Mouse (Mus musculus) regulatory T cell (primary cell): ENCODE measurements at regions not wholly inside any gene's neighbourhood (a gene's known extent, or its start where the extent isn't known, plus 50 kb on each side); places are given as distances from the start of the nearest gene placed in this dataset.

Experiments used
- in situ Hi-C: fragments of 300-600 bp; cut with MboI, MseI; formaldehyde crosslinking; loops from one replicate; pipeline ENCODE4 v1.15.1; 2025; ENCODE audit warnings: high pct_unique_total_duplicates

DNA sequence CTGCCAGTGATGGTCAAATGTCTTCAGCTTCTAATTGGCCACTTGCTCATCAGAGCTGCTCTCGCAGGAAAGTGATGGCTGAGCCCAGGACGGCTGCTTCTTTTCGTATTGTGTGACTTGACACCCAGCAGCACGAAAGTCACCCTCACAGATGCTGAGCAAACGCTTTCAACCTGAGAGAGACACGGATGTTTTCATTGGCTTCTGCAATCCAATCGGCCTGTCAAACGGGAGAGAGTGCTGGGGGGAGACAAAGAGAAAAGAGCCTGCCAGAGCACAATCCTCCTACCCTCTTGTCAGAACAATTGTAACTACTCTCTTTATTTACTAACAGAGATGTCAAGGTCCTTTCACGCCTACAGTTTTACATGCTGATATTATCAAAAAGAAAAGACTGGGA, 289.9 kb downstream of the Nsun3 start:
- in situ Hi-C loops: no loop called here

DNA sequence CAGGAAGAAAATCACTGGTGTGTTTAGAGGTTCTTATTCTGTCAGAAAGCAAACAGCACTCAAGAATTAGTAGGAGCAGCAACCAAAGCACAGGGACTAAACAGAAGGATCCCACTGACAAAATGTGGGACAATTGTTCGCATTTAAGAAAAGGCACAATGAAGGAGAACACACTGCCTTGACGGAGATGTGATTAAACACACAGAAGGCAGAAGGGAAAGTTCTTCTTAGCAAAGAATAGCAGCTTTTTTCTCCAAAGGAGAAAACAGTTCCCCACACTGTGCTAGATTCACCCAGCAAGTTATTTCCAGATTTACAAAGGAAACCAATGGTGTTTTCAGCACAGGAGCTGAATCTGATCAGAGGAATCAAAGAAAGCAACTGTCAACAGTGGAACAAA, 316.5 kb downstream of the Nsun3 start:
- in situ Hi-C loops: no loop called here

DNA sequence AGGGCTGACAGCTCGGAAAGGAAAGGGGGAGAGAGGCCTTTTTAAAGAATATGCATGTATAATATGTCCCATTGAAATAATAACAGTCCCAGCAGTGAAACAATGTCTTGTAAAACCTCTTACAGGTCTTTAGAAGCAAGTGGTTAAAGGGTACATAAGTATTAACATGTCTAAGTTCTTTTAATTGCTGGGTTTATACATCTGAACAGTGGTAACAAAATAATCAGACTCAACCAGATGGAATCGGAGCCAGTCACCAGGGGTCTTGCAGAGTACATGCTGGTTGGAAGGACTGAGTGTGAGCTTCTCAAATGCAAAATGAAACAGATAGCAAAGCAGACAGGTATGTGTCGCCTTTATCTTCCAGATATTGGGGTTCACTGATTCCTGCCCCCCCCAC, 317.3 kb downstream of the Nsun3 start:
- in situ Hi-C loops: no loop called here

DNA sequence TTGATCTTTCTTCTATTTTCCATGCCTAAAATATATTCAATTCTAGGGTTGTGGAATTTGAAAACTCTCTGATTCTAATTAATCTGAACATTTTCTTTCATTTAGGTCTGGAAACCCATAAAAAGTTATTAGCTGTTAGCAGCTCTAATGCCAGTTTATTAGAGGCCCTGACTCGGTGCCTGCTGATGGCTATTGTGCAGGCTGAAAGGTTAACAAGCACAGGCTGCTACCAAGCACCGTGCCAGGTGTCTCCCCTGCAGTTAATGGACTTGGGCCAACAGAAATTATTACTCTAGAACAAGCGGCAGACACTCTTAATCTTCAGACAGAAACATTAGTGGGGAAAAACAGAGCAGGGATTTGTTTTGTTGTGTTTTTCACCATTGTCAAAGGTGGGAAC, 317.8 kb downstream of the Nsun3 start:
- in situ Hi-C loops: no loop called here

DNA sequence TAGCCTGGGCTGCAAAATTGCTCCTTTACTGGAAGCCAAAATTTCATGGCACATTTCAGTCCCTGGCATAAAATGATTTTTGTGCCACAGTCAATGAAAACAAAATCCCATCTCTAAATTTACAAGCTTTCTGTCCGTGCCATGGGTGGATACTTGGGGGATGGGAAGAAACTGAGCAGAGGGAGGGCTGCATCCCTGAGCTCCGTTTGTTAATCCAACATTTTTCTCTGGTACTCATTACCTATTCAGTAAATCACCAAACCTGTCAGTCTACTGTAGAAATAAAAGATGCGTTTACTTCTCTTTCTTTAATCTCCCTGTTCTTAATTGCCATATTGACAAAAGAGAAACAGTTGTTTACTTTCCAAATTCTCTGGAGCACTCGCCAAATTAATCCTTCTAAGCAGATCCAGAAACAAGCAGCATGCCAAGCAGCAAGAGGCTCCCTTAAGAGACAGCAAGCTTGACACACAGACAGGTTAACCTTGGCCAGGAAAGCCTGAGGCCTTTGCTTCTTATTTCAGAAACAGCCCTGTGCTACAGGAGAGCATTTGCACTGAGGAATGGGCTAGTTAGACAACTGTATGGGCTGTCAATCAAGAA, 326.6 kb downstream of the Nsun3 start:
- in situ Hi-C loops: loop anchor here (5.0 kb wide), 1 partner anchor 552 kb away; no protein-coding TSS in a partner anchor

DNA sequence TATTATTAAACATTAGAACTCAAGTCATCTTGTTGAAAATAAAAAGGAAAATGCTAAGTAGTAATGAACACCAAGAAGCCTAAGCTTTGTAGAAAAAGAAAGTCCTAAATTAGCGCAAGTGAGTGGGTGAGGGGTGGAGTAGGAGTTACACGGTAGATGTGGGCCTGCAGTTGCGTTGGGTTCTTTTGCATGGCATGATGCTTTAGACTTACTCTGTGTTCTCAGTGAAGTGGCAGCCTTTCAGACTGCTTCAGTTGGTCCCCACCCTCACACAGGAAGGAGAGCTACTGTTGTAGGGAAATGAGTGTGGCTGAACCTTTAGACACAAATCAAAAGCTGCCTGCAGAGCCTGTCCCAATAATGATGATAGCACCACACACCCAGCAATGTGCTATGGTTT, 336.9 kb downstream of the Nsun3 start:
- in situ Hi-C loops: no loop called here

DNA sequence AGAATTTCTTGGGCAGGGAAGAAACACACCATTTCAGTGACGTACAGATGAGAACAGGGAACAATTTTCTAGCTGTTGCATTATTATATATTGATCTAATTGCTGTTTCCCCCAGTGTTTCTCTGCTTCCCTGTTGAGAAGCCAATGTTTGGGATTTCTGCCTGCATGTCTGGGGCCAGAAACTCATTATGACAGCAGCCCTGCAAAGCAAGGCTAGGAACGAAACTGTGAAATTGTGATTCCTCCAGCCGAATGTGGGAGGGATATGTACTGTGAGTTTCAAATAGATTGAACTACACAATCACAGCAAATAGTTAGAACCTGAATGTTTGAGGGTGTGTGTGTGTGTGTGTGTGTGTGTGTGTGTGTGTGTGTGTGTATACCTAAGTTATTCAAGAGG, 339.2 kb downstream of the Nsun3 start:
- in situ Hi-C loops: no loop called here

DNA sequence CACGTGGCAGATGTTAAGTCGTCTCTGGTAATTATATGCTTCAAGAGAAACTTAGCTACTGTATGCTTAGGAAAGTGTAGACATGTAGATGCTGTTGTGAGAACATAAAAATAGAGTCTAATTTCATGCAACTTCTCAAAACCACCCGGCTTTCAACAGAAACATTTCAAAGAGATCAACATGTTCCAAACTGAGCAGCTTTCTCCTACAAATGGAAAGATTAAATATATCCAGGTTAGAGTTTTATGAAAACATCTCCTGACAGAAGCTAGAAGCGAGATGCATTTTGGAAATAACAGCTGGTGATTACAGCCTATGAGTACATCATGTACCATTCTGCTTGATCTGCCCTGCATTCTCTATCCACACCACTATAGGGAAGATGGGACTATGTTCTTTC, 345.4 kb downstream of the Nsun3 start:
- in situ Hi-C loops: no loop called here

DNA sequence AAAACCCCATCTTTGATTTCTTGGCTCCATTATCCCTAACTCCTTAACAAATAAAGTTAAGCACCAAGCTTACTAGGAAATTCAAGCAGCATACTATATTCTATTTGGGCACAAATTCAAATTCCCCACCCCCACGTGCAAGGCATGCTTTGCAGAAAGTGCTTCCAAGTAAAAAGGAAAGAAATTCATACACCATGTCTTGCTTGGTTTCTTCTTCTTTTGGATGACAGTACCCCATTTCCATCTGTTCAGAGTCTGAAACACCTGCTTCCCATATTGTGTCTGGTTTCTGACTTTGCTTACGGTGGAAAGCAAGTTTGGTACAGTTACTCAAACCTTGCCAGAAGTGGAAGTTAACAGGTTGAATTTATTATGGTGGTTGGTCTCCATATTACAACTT, 353.5 kb downstream of the Nsun3 start:
- in situ Hi-C loops: no loop called here

DNA sequence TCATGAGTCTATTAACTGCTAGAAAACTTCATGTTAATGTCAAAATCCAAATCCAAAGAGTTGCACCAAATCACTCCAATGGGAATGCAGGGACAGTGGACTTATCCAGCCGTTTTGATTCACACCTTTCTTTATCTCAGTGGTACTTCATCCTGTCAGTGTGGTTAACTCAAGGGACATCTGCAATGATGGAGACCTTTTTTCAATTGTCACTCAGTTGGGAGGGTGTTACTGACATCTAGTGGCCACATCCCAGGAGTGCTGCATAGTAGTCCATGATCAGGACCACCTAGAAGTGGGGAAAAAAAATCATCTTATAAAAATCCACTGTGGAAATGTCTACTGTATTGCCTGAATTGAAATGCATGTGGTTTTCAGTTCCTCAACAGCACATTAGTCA, 372.1 kb downstream of the Nsun3 start:
- in situ Hi-C loops: no loop called here

DNA sequence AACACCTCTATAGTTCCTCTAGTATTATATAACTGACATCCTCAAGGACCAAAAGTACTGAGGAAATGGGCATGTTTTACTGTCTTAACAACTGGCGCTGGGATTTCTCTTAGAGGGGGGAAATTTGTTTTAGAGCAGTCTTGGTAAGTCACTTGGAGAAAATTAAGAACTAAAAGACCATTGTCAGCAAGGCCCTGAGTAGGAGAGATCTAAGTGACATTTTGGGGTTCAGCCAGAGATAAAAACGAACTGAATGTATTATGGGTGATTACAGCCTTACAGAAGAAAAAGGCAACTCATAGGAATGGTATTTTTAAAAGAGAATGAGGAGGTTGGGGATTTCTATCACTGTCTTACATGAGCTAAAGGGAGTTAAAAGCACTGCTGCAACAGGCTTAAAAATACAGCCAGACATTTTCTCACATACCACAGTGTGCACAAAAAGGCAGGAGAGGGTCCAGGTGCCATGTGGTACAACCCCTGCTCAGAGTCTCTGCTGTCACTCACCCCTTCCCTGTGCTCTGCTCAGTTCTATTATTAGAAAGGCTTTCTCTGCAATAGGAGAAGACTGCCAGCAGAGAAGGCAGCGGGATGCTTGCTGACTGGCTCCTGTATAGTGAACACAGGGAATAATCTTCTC, 379.0 kb downstream of the Nsun3 start:
- in situ Hi-C loops: no loop called here

DNA sequence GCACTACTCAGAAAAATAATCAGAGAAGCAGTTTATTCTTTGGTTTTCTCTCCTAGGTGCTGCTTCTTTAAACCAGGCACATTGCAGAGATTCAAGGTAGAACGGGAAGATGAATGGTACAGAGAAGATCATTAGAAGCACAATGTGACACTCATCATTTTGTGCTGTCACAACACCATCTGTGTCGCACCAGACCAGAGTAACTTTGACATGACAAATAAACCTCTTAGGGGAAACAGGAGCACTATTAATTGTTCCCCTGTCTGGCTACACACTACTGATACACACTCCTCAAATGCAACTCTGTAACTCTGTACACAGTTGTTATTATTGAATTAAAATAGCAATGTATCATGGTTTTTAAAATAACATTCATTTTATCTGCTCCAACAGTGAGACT, 380.2 kb downstream of the Nsun3 start:
- in situ Hi-C loops: no loop called here

DNA sequence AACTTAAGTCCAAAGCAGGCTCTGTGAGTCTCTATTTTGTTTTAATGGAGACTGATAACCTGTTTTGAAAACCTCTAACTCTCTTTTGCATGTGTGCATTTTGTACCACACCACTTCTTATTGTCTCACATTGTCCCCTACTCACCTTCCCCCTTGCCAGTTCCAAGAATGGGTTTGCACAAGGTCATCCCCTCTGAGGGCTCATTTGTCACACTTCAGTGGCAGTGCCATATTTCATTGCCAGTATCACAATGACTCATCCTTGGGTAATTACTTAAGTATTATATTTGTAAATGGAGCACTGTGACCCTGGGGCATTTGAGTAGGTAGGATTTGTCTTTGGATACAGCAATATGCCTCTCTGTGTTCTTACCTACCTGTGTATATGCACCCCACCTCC, 429.3 kb downstream of the Nsun3 start:
- in situ Hi-C loops: no loop called here

DNA sequence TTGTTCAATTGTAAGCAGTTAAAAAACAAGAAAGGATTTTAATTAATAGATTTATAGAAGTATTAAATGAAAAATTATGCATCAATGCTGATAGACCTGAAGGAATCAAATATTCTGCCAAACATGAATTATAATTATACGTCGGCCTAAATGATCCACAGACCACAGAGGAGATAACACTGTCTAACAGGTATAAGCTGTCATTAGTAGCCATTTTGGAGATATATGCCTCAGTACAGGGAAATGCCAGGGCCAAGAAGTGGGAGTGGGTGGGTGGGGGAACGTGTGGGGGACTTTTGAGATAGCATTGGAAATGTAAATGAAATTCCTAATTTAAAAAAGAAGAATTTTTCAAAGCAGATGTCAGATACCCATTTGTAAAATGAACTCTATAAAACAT, 430.3 kb downstream of the Nsun3 start:
- in situ Hi-C loops: no loop called here

DNA sequence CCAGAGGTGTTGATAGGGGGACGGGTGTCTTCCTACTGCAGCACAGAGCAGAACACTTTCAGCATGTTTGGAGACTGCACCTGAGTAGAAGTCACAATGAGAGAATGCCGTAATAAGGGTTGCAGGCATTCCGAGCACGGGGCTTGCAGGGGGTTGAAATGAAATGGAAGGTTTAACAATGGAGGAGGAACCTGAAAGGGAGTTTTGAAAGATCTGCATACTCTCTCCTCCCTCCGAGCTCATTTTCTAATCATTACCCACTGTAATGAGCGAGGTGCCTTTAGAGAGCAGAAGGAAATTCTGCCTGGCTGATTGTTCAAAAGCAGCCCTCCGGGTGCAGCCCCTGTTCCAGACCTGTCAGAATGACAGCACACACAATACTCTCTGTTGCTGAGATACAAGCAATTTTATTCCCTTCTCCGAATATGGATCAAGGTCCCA, 430.8 kb downstream of the Nsun3 start:
- in situ Hi-C loops: no loop called here

DNA sequence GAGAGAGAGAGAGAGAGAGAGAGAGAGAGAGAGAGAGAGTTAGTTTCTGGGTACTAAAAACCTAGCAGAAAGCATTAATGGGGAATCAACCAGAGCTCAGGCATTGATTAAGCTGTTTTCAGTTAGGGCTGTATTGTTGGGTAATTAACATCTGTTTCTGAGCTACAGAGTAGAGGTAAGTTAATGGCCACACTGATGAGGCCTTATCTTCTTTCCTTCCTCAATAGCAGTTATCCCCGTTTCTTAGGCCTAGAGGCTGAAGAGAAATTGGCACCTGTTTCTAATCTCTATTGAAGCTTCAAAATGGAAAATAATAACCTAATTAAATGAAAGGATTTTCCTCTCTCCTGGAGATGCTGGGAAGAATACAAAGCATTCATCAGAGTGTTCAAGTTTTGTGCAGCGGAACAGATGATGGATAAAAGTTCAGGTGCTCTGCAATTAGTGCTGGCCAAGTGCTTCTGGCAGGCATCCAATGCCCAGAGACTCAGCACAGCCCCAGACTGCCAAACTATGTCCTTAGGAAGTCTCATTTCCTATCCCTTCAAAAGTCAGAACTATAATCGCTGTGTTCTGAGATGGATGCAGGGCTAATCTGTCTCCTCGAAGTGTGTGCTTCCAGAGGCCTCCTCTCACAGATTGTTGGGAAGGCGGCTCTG, 459.1 kb downstream of the Nsun3 start:
- in situ Hi-C loops: loop anchor here (10.0 kb wide), 1 partner anchor 947 kb away; no protein-coding TSS in a partner anchor

DNA sequence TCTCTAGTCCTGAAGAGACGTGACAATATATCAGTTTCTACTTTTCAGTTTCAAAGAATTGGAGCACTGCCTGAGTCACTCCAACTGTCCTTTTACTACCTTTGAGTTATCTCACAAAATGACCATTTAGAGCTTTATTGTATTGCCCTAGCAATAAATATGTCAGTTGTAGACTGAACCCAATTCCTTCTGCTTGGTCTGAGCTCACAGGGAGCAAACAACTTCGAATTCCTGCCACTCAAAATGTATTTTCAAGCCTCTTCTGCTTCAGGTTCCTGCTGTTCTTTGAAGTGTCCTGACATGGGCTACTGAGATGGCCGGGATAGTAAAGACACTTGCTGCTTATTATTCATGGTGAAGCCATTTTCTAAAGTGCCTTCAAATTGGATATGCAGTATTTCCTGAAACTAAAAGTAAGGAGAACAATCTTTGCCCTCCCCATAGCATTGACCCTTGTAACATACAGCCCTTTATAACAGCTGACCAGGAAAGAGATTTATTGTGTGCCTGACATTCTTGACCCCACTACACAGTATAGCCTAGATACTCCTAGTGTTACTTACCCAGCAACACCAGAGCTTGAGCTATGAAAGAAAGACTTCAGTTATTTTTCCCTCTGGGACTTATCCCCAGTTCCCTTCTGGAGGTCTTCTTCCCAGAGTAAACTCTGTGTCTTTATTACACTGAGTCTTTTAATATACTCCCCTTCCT, 460.9 kb downstream of the Nsun3 start:
- in situ Hi-C loops: loop anchor here (10.0 kb wide), 1 partner anchor 949 kb away; no protein-coding TSS in a partner anchor

DNA sequence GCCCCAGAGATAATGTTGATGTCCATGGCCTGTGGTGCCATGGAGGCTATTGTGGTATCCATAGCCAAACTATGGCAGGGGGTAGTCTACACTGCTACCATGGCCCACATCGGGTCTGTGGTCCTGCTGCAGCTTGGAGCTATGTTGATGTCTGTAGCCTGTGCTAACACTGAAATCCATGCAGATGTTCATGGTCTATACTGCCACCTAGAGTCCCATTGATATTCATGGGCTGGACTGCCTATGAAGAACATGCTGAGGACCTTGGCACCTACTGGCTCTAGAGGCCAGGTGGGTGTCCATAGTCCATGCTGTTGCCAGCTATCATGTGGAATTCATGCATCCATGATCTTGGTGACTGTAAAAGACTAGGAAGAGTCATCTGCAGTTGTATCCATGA, 463.8 kb downstream of the Nsun3 start:
- in situ Hi-C loops: loop anchor here (10.0 kb wide), 1 partner anchor 952 kb away; no protein-coding TSS in a partner anchor

DNA sequence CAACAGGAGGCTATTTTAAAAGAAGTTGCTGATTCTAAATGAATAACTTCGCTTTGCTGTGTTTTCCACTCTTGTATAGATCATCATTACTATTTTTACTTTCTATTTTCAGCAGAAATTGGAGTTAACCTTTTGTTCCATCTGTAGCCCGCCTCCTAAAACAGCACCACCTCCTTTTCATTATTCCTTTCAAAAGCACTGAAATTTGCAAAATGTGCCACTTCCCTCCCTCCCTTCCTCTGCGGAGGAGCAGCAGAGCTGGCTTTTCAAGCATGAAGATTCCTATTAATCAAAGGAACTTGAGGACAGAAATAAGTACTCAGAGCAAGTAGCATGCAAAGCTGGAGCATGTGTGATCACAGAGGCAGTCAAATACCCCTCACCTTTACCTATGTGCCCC, 497.7 kb downstream of the Nsun3 start:
- in situ Hi-C loops: no loop called here
